Mouse (Mus musculus) cerebellum, adult 2 months (tissue): Measurements from ENCODE around the gene Sox5.

ENCODE experiments used
- CTCF ChIP-seq: fragments of 200-500 bp; IDR thresholded peaks from 2 replicates; pipeline ENCODE4 v1.5.1; 2011; ENCODE audit warnings: low read depth, mild to moderate bottlenecking, control low read depth, low read length, moderate library complexity, borderline replicate concordance; ENCODE audit not compliant: insufficient read depth
- POLR2A ChIP-seq: fragments of 200-500 bp; IDR thresholded peaks from 2 replicates; pipeline ENCODE4 v1.6.1; 2011; ENCODE audit warnings: low read length, control low read depth, borderline replicate concordance; ENCODE audit not compliant: insufficient read depth

GRCm38 (mm10) chr6:144299503-144299858 is 482.3 kb downstream of the Sox5 start:
- no peak for TF ChIP-seq CTCF
- TF ChIP-seq POLR2A = no peak
